Mouse (Mus musculus): ENCODE results near the gene Abcc1.

Gene Abcc1

GRCm38 (mm10) chr16:14439801-14440614 is 78.7 kb downstream of the Abcc1 start:
- DNase-seq (ENCODE audit: low read depth, low spot score): no peak

DNA sequence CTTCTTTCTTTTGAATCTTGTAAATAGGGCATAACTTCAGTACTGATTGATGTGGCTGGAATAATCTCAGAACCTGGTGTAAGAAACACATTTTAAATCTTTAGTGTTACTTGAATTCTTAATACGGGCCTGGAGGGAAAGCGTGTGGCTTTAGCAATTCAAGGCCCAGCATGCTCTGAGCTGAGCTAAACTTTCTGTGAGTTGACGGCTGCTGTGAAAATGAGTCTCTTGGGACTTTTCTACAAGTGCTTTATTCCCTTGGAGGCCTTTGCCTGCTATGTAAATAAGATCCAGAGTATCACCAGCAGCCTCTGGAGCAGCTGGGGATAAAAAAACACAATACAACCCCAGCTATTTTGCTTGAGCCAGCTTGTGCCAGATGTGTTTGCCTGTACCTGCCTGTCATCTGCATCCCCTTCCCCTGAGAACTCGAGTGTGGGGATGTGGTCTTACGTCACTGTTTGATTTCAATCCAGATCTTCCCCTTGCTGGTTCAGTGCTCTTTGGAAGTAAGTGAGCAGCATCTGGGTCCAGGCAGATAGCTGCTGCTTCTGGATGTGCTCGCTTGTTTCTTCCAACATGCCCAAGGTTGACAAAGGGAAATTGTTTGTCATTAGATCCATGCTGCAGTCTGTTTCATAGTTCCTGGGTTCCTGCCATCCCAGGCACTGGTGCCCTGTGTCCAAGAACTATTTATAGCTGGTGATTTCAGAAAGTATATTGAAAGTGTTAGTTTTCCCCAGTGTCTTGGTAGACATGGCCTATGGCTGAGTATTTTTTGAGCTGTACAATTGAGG is 82.9 kb downstream of the Abcc1 start:
- no peak for DNase-seq (ENCODE audit: low read depth, low spot score)

DNA sequence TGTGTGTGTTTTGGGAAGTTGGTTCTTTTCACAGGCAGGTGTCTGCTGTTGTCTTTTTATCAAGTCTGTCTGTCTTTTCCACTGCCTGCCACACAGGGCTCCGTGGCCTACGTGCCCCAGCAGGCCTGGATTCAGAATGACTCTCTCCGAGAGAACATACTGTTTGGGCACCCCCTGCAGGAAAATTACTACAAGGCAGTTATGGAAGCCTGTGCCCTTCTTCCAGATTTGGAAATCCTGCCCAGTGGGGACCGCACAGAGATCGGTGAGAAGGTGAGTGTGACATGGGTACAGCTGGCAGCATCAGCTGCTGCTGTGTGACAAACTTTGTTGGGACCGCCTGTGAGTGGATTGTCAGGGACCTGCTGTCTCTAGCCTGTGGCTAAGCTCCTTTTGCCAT is 83.8 kb downstream of the Abcc1 start:
- DNase-seq (ENCODE audit: low read depth, low spot score): no peak

- no peak for DNase-seq (ENCODE audit: low read depth, low spot score)
These were observed 86.0 kb downstream of the Abcc1 start for GRCm38 (mm10) chr16:14447366-14447765.

GRCm38 (mm10) chr16:14448307-14448706 is 86.9 kb downstream of the Abcc1 start:
- no peak for DNase-seq (ENCODE audit: low read depth, low spot score)

DNA sequence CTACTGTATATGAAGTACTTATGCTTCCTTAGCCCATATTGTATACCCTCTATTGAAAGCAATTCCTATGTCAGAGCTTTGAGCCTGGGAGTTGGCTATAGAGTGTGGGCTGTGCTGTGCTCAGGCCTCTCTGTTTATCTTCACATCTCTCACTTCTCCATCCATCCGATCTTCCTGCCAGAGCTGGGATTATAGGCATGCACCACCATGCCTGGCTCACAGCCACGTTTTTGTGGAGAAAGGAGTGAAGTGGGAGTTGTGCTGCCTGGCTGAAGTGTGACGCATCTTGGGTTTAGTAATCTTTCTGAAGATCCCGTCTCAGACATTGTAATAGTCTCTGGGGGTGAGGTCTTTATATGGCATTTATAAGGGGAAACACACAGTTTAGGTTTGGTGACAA is 88.5 kb downstream of the Abcc1 start:
- no peak for DNase-seq (ENCODE audit: low read depth, low spot score)

- no peak for DNase-seq (ENCODE audit: low read depth, low spot score)
These were observed 90.2 kb downstream of the Abcc1 start for GRCm38 (mm10) chr16:14451374-14452046.

GRCm38 (mm10) chr16:14462535-14462934 is 101.2 kb downstream of the Abcc1 start:
- no peak for DNase-seq (ENCODE audit: low read depth, low spot score)

GRCm38 (mm10) chr16:14465016-14465415 is 103.7 kb downstream of the Abcc1 start:
- DNase-seq (ENCODE audit: low read depth, low spot score): no peak

GRCm38 (mm10) chr16:14468351-14468750 is 107.0 kb downstream of the Abcc1 start:
- no peak for DNase-seq (ENCODE audit: low read depth, low spot score)

DNA sequence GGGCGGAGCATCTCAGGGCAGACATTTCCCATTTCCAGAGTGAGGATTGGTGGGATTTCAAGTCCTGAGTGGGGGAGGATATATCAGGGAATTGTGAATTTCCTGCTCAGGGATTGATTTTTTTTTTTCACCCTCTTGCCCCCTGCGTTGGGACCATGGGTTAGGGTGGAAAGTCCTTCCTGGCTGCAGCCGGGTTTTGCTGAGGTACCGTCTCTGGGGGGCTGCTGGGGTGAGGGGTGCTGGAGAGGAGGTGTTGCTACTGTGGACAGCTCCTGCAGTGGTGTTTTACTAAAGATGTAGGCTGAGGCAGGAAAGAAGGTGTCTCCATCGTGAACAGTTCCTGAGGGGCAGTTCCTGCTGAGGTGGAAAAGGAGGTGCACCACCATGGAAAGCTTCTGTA is 107.5 kb downstream of the Abcc1 start:
- no peak for DNase-seq (ENCODE audit: low read depth, low spot score)

GRCm38 (mm10) chr16:14472171-14472570 is 110.8 kb downstream of the Abcc1 start:
- DNase-seq (ENCODE audit: low read depth, low spot score): no peak

- DNase-seq (ENCODE audit: low read depth, low spot score): no peak
These were observed 112.3 kb downstream of the Abcc1 start for GRCm38 (mm10) chr16:14473686-14474085.

DNA sequence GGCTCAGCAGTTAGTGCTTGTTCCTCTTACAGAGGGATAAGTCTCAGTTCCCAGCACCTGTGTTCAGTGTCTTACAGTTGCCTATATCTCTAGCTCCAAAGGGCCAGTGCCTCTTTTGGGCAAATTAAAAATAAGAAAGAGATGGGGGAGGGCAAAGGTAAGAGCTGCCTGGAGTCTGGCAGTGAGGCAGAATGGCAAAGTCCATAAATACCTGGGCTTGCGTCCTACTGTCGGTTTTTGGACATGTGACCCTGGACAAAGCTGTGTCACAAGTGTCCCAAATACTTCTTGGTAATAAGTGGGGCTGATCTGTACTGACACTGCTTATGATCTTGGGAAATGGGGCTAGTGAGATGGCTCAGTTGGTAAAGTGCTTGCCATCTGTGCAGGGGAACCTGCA is 113.6 kb downstream of the Abcc1 start:
- no peak for DNase-seq (ENCODE audit: low read depth, low spot score)

GRCm38 (mm10) chr16:14476056-14476455 is 114.7 kb downstream of the Abcc1 start:
- DNase-seq (ENCODE audit: low read depth, low spot score): no peak

DNA sequence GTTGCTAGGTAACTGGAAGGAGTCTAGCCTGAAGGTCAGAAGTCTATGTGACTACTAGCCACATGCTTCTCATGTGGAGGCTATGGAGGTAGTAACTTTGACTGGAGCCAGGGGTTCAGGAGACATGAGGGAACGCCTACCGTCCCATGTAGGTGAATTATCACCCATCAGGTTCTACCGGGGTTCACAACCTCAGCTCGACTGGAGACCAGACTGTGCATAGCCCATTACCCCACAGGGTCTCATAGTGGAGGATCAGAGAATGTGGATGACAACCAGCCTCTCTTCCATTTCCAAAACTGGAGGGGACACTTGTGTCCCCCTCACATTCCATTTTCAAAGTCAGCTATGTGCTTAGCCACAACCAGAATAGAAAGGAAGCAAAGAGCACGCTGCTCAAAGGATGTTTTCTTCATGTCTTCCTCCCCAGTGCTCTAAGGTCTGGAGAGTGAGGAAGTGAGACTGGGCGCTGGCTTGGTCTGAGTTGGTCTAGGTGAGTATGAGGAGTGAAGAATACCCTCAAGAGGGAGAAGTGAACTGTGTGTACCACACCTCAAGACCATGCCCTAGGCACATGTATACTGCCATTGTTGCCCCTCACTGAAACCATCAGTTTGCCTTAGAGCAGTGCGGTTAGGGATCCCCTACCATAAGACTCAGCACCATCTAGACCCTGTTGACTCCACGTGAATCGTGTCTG is 115.5 kb downstream of the Abcc1 start:
- no peak for DNase-seq (ENCODE audit: low read depth, low spot score)

DNA sequence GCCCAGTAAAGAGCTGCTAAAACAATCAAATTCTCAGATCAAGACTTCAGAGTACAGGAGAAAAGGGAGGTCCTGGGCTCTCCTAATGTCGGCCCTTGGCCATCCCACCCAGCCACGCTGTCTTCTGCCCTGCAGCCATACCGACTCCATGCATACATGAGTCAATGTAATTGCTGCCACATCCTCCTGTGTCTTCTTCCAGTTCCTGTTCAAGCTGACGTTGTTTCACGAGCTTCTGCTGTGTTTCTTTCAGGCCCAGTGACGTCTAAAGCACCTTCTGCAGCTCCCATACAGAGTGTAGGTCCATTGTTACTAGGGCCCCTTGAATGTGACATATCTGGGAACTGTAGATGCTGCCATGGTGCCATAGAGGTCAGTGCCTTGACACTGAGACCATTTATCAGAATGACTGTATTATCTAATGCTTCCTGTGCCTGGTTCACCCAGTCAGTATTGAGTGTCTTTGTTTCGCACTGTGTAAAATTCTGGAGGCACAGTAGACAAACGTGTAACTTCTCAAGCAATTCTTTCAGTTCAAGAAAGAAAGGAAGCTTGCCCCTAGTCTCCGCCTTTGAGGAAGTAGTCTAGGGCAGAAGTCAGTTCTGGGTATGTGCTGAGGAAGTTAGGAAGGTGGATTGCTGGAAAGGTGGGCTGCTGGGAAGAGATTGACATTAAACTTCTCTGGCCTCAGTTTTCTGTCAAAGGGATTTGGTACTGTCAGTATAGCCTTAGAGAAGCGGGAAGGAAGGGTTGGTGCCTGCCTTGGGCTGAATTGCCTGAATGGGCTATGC is 116.3 kb downstream of the Abcc1 start:
- no peak for DNase-seq (ENCODE audit: low read depth, low spot score)

DNA sequence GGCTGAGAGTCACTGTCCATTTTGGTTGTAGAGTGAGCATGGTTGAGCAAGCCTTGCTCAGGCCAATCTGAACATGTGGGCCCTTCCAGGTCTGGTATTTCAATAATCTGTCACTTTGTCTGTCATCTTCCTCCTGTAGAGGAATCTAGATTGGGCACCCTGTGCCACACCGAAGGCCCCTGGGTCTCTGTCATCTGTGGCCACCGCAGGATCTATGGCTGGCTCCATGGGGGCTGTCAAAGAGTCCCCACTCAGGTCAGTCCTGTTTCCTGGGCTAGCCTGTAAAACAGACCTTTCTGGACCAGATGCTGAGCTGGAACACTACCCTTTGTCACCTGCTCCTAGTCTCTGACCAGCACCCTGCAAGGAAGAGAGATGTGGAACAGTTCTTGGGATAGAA is 118.3 kb downstream of the Abcc1 start:
- DNase-seq (ENCODE audit: low read depth, low spot score): no peak

- no peak for DNase-seq (ENCODE audit: low read depth, low spot score)
These were observed 121.9 kb downstream of the Abcc1 start for GRCm38 (mm10) chr16:14483221-14483620.

DNA sequence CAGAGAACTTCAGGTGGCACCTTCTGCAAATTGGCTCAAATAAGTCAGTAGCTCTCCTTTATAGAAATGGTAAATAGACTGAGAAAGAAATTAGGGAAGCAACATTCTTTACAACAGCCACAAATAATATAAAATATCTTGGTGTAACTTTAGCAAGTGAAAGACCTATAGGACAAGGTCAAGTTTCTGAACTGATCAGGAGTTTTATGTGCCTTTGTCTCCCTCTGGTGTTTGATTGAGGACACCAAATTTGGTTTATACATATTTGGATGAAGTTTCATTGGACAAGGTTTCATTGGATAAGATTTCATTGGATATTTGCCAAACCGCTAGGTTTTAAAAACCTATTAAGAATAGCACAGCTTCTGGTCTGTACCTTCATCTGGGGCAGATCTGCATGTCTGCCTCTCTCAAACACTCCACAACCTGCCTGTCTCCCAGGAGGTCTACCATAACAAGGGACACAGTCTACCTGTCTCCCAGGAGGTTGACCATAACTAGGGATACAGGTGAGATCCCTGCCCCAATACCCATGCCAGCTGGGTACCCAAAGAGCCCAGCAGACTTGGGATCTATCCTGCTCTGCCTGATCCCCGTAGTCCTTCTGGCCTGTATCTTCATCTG is 132.2 kb downstream of the Abcc1 start:
- DNase-seq (ENCODE audit: low read depth, low spot score): peak; percentile 26
